Mouse (Mus musculus): Measurements from ENCODE around the gene Hif3a. TPM values are rescaled to one million over a fixed set of nuclear protein-coding genes. Genes with fewer than 3 reads are reported as not detected.

Gene Hif3a
- total RNA-seq, 1 experiment from 2014 or later, result not detected

GRCm38 (mm10) chr7:17002375-17003195, 59.6 kb downstream of the Hif3a start:
- peak; percentile 64 for ATAC-seq (ENCODE audit: extremely low read depth, insufficient number of reproducible peaks, low FRiP score, poor library complexity, severe bottlenecking)

- peak; percentile 52 for ATAC-seq (ENCODE audit: extremely low read depth, insufficient number of reproducible peaks, low FRiP score, poor library complexity, severe bottlenecking)
Measured at GRCm38 (mm10) chr7:16999650-17000049, 62.6 kb downstream of the Hif3a start.

- ATAC-seq (ENCODE audit: extremely low read depth, insufficient number of reproducible peaks, low FRiP score, poor library complexity, severe bottlenecking), result no peak
Measured at GRCm38 (mm10) chr7:16999233-16999632, 63.0 kb downstream of the Hif3a start.

GRCm38 (mm10) chr7:16995345-16995744, 66.9 kb downstream of the Hif3a start:
- ATAC-seq (ENCODE audit: extremely low read depth, insufficient number of reproducible peaks, low FRiP score, poor library complexity, severe bottlenecking), result no peak

- no peak for ATAC-seq (ENCODE audit: extremely low read depth, insufficient number of reproducible peaks, low FRiP score, poor library complexity, severe bottlenecking)
Measured at GRCm38 (mm10) chr7:16994400-16994799, 67.8 kb downstream of the Hif3a start.

GRCm38 (mm10) chr7:16993651-16994399, 68.4 kb downstream of the Hif3a start:
- no peak for ATAC-seq (ENCODE audit: extremely low read depth, insufficient number of reproducible peaks, low FRiP score, poor library complexity, severe bottlenecking)

- ATAC-seq (ENCODE audit: extremely low read depth, insufficient number of reproducible peaks, low FRiP score, poor library complexity, severe bottlenecking), result no peak
Measured at GRCm38 (mm10) chr7:16992451-16992807, 69.8 kb downstream of the Hif3a start, which contains the start of gene Ccdc8. Ccdc8 (plus strand) TSS chr7:16992708.

- ATAC-seq (ENCODE audit: extremely low read depth, insufficient number of reproducible peaks, low FRiP score, poor library complexity, severe bottlenecking), result no peak
Measured at GRCm38 (mm10) chr7:16991681-16992450, 70.4 kb downstream of the Hif3a start.

GRCm38 (mm10) chr7:16990006-16990744, 72.1 kb downstream of the Hif3a start:
- no peak for ATAC-seq (ENCODE audit: extremely low read depth, insufficient number of reproducible peaks, low FRiP score, poor library complexity, severe bottlenecking)

GRCm38 (mm10) chr7:16988405-16988804, 73.8 kb downstream of the Hif3a start:
- ATAC-seq (ENCODE audit: extremely low read depth, insufficient number of reproducible peaks, low FRiP score, poor library complexity, severe bottlenecking), result no peak

- no peak for ATAC-seq (ENCODE audit: extremely low read depth, insufficient number of reproducible peaks, low FRiP score, poor library complexity, severe bottlenecking)
Measured at GRCm38 (mm10) chr7:16987541-16988149, 74.6 kb downstream of the Hif3a start.

GRCm38 (mm10) chr7:16982859-16983568, 79.2 kb downstream of the Hif3a start, which contains the start of gene Gm42372:
Gm42372 (plus strand) TSS chr7:16983086.
- peak; percentile 41; the same call in 1 of the 2 replicates for ATAC-seq (ENCODE audit: extremely low read depth, insufficient number of reproducible peaks, low FRiP score, poor library complexity, severe bottlenecking)

Other genes starting within 250 kb of the Hif3a start
- 105 and 107 TPM in 2 replicates for gene Strn4, start 246.5 kb downstream of the Hif3a start, total RNA-seq (2017)
- gene Fkrp, start 245.7 kb downstream of the Hif3a start, total RNA-seq (2017), result 14.2 and 14.3 TPM in 2 replicates
- gene Prkd2, start 219.5 kb downstream of the Hif3a start, total RNA-seq (2017), result 108 and 122 TPM in 2 replicates
- 0.12 TPM in 1 of 2 replicates, not detected in the other for gene Dact3, start 187.1 kb downstream of the Hif3a start, total RNA-seq (2017)
- gene Gng8, start 170.6 kb downstream of the Hif3a start, total RNA-seq (2017), result not detected in 2 replicates
- gene Ptgir, start 155.9 kb downstream of the Hif3a start, total RNA-seq (2017), result 1.7 and 2.8 TPM in 2 replicates
- 230 and 273 TPM in 2 replicates for gene Calm3, start 138.3 kb downstream of the Hif3a start, total RNA-seq (2017)
- not detected in 2 replicates for gene Pnmal2, start 117.7 kb downstream of the Hif3a start, total RNA-seq (2017)
- 0.12 TPM in 1 of 2 replicates, not detected in the other for gene Pnmal1, start 102.7 kb downstream of the Hif3a start, total RNA-seq (2017)
- gene Gm42372, start 79.3 kb downstream of the Hif3a start, total RNA-seq (2017), result 0.35 and 0.49 TPM in 2 replicates
- gene Ccdc8, start 69.7 kb downstream of the Hif3a start, total RNA-seq (2017), result not detected in 2 replicates
- 50.3 and 54.0 TPM in 2 replicates for gene Ppp5c, start 34.5 kb downstream of the Hif3a start, total RNA-seq (2017)
- gene Psg16, start 11.6 kb upstream of the Hif3a start, total RNA-seq (2017), result 0.35 and 0.74 TPM in 2 replicates
- not detected in 2 replicates for gene Ceacam3, start 87.9 kb upstream of the Hif3a start, total RNA-seq (2017)
- not detected in 2 replicates for gene Psg29, start 141.1 kb upstream of the Hif3a start, total RNA-seq (2017)

Data from neutrophil, adult 5-6 weeks (primary cell).